Mouse (Mus musculus): ENCODE measurements around the gene 4930474N05Rik. TPM values are rescaled to one million over a fixed set of nuclear protein-coding genes. Genes with fewer than 3 reads are reported as not detected.

4930474N05Rik gene
- polyA plus RNA-seq, 1 experiment = not detected

- no peaks in the 10 kb centered on the region for H3K9me3 ChIP-seq (ENCODE audit: control insufficient read depth, low read length)
- H3K4me1 ChIP-seq (ENCODE audit: control insufficient read depth) = no peaks in the 10 kb centered on the region
- no peaks in the 10 kb centered on the region for H3K27me3 ChIP-seq (ENCODE audit: control insufficient read depth)
- H3K4me3 ChIP-seq (replicated peaks) = no peak overlapping the region
- TF ChIP-seq GATA1 (IDR thresholded peaks at IDR 0.05; ENCODE audit: low read length) (no peak), TAL1 (IDR thresholded peaks at IDR 0.05; ENCODE audit: low read length) (no peak)
- no peaks in the 10 kb centered on the region for H3K36me3 ChIP-seq (ENCODE audit: control insufficient read depth)
Measured at GRCm38 (mm10) chr14:36137696-36138095, 43.0 kb downstream of the 4930474N05Rik start.

- H3K4me1 ChIP-seq (ENCODE audit: control insufficient read depth) = no peaks in the 10 kb centered on the region
- no peaks in the 10 kb centered on the region; the same call in 1 of the 2 replicates for H3K9me3 ChIP-seq (ENCODE audit: control insufficient read depth, low read length)
- TF ChIP-seq GATA1 (IDR thresholded peaks at IDR 0.05; ENCODE audit: low read length) (no peak), TAL1 (IDR thresholded peaks at IDR 0.05; ENCODE audit: low read length) (no peak)
- H3K36me3 ChIP-seq (ENCODE audit: control insufficient read depth) = no peaks in the 10 kb centered on the region
- H3K27me3 ChIP-seq (ENCODE audit: control insufficient read depth) = no peaks in the 10 kb centered on the region
- H3K4me3 ChIP-seq (replicated peaks) = no peak overlapping the region
Measured at GRCm38 (mm10) chr14:36145261-36145660, 50.5 kb downstream of the 4930474N05Rik start.

Measured in erythroblast, embryonic 14.5 days (primary cell).